Mouse (Mus musculus): ENCODE data around the gene Bahcc1. TPM values are rescaled to one million over a fixed set of nuclear protein-coding genes. Genes with fewer than 3 reads are reported as not detected.

Bahcc1 gene
- total RNA-seq, 2 experiments from 2014 or later = 3.2 to 4.7 TPM

DNA sequence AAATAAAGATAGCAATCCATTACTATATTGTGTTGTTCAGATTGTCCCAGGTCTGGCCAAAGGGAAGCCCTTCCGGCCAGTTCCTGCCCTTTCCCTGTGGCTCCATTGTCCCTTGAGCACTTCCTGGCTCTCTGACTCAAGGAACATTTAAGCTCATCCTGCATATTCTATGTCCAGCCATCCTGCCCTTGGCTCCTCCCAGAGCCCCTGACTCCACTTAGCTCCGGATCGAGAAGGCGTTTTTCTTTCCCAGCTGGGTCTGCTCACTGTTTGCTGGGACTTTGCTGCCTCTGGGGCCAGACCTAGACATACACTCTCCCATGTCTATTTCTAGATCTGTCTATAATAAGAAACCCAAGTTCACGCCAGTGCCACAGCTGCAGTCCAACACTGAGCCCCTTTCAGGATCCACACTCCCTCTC lies 26.1 kb upstream of the Bahcc1 start:
- no peak for DNase-seq

DNA sequence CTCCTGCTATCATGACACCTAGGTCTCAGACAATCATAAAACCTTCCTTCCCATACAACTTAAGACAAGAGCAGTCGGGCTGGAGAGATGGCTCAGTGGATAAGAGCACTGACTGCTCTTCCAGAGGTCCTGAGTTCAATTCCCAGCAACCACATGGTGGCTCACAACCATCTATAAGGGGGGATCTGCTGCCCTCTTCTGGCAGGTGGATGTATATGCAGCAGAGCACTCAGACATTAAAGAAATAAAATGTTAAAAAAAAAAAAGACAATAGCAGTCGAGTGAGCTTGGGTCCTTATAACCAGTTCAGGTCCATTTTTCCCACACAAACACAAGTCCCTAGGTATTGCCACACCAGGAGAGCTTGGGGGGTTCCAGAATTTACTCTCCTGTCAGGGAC lies 23.9 kb upstream of the Bahcc1 start:
- DNase-seq = no peak

DNA sequence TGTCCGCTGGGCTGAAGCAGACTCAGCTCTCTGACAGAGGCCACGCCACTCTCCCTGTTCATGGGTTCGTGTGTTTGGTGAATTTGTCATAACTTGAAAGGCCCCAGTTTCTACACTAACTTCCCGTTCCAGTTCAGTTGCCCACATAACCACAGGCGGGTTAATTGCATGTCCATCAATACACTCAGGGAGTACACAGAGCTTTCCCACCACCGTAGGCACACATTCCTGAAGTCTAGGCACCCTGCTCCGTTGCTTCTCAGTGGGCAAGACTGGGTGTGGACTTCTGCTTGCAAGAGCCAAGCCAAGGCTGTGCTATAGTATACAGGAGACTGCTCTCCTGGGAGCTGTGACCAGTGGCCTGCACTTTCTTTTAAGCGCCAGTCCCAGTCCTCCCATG lies 23.3 kb upstream of the Bahcc1 start:
- DNase-seq = no peak

DNA sequence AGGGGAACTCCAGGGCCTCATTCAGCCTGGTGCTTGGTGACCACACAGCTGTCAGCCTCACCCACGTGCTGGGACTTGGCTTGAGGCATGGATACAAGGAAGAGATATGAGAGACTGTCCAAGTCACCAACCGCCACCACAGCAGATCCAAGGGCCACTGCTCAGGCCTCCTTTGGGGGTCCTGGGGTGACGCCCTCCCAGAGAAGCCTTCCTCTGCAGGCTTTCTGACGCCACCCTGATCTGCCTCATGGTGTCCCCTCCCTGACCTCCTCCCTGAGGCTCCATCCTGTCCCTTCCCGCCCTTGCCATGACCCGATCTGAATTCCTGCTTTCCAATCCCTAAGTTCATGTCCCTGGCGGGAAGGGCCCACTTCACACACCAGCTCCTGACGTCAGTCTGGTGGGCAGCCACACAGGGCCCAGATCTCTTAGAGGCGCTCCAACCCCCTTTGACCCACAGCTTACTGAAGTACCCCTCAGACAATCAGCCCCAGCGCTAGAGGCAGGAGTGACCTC lies 17.0 kb upstream of the Bahcc1 start:
- no peak for DNase-seq

DNA sequence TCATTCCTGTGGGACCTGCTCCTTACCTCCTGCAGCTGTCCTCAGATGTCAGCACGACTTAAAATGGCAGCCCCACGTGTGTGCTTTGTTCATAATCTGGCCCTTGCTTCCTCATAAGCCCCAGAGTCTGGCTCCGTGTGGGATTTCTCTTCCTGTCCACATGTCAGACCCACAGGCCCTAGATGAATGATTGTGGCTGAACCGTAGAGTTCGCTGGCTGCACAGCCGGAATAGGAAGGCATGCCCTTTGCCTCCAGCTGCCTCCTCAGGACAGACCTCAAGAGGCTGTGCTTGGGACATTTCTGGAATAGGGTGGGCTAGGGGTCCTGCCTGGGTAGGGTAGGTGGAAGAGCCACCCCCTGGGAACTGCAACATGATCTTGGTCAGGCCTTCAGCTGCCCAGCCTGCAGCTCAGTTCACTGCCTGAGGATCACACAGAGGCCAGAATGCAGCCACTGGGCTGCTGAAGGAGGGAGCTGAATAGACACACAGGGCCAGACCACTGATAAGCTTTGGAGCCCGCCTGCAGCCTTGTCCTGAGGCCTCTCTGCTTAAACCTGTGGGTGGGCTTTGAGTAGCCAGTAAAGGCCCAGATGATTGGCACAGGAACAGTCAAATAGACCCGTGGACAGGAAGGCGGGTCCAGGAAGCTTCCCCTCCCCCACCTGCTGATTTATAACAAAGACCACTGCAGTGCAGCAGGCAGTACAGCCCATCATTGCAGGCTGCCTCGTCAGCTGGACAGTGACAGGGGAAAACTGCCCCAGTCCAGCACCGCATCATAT lies 16.0 kb upstream of the Bahcc1 start:
- no peak for DNase-seq

DNA sequence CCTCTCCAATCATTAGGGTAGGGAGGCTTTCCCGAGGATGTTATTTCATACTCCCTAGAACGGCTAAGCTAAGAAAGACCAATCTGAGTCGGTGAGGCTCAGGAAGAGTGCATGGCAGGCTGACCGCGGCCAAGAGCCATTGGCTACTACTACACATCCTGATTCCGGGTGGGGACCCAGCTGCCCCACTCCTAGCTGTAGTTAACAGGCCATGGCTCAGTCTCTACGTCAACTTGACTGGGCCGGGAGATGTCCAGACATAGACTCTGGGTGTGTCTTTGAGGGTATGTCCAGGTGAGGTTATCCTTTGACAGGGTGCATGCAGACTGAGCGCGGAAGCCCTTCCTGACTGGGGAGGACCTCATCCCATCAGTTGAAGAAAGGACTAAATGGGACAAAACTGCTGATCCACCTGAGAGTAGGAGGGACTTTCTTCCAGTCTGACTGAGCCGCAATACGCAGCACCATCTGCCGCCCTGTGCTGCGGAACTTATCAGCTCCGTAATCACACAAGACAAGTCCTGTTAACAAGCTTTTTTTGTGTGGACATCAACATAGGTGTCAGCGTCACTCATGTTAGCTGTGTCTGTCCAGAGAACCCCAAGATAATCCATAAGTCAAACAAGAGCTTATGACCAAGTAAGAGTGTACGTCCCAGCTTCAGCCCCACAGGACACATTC lies 14.4 kb upstream of the Bahcc1 start:
- DNase-seq = no peak

DNA sequence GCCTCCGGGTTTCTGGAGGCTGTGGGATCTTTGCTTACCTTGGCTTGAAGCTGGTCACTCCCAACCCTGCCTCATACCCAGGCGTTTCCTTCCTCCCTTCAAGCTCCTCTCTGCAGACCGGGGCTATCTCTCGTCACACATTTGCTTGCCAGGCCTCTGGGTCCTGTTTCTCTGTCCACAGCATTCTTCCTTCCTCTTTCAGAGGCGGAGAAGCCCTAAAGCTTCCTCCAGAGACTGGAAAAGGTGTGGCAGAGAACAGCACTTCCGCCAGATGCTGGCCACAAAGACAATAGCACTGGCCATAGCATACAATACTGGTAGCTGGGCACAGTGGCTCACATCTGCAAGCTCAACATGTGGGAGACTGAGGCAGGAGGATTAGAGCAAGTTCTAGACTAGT lies 13.8 kb upstream of the Bahcc1 start:
- DNase-seq = no peak

DNA sequence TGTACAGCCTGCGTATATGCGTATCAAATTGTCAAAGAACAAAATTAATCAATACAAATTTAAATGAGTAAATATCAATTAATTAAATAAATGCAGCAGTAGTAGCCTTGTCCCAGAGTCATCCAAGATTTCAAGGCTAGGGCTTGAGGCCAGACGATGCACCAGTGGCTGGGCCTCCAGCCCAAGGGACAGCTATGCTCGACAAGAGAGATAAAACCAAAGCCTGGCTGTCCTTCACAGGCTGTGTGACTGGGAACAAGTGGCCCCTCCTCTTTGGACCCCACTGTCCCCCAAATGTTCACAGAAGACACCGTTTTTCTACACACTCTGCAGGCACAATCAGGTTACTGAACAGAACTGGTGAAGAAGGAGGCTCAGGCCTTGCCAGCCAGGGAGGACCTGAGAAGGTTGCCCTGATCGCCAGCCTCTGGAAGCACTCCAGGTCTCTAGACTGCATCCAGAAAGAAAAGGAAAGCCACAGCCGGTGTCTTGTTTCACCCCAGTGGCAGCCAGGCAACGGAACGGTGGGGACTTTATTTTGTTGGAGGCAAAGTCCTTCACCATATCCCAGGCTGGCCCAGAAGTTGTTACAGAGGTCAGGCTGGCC lies 12.7 kb upstream of the Bahcc1 start:
- peak; percentile 81 for DNase-seq

DNA sequence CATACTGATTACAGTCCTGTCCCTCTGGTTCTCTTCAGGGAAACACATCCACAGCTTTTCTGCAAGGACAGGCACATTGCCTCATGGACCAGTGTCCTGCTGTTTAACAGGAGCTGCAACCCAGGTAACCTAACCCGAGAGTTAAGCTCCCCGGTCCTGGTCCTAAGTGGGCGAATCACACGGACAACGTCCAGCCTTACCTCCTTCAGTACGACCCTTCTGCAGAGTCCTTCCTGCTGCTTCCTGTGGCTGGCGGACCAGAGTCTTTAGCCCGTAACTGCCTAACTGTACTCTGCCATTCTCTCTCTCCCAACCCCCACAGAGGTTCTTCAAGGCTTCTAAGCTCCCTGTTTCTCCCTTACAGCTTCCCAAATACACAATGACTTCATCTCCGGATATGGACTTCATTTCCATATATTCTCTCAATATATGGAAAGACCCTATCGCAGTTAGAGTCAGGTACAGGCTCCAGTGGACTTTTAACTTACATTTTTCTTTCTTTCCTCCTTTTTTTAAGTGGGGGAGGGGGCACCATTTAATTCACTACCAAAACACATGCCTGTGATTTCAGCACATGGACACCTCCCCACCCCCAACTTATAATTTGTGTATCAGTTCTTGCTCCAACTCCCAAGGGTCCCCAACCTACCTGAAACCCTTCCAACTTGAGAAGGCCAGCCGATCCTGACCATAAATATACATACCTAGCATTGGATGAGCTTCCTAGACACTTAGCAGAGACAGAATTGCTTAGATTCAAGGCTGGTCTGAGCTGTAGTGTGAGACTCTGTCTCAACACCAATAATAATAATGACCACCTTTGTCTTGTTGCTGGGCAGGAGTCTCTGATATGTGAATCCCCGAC lies 11.6 kb upstream of the Bahcc1 start:
- no peak for DNase-seq

DNA sequence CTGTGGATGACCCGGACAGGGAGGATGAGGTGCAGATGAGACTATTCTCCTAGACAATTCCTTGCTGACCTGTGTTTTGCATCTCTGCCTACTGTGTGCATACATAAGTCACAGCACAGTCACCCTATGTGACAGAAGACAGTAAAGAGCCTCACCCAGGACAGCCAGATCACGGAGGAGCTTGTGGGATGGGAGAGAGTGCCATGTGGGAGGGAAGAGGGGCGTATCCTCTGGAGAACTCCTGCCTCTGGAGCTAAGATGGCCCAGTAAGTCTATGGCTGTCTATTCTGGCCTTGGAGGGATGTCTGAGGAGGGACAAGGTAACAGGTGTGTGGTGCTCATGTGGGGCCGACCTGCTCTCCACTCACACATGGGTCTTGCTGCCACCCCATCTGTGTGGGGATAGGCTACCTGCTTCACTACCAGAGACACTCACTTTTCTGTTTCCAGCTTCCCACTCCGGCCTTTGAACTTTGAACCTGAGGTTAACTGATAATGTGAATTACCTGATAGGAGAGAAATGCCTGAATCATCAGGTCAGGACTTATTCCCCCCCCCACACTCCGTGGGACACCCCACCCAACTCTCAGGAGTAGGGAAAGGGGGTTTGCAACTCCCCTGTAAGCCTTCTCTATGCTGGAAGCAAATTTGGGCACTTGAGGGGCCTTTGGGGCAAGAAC lies 10.2 kb upstream of the Bahcc1 start:
- DNase-seq = no peak

DNA sequence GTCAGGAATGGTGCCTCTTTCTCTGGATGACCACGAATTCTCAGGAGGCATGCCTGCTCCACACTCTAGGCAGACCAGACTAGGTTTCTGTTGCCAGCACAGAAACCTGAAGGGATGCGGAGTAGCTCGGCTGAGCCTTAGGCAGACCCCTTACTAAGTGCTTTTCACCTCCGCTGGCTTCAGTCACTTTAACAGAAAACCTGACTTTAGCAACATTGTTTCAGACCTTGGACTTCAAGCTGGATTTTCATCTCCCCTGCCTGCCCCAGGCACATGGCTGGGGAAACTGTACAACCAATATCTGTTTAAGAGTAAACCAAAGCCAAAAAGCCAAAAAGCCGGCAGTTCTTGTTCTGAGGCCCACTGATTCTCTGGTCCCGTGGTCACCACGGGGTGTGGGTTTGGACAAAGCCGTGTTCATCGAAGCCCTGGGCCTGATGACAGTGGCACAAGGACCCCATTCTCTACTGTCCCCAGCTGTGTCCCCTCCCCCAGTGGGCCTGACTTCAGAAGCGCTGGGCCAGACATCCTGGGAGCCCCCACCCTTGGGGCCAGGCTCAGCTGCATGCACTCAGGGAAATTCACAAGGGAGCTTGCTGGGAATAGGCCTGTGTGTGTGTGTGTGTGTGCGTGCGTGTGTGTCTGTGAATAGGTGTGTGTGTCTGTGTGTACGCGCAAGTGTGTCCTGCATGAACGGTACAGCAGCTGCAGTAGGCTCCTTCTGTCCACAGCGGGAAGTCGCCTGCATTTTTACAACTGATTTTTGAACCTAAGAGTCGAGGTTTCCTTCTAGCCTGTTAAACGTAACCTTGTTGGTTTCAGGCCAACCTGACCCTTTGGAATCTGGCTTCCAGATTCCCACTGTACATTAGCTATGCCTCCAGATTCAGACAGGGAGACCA lies 8.9 kb upstream of the Bahcc1 start:
- peak; percentile 33 for DNase-seq

DNA sequence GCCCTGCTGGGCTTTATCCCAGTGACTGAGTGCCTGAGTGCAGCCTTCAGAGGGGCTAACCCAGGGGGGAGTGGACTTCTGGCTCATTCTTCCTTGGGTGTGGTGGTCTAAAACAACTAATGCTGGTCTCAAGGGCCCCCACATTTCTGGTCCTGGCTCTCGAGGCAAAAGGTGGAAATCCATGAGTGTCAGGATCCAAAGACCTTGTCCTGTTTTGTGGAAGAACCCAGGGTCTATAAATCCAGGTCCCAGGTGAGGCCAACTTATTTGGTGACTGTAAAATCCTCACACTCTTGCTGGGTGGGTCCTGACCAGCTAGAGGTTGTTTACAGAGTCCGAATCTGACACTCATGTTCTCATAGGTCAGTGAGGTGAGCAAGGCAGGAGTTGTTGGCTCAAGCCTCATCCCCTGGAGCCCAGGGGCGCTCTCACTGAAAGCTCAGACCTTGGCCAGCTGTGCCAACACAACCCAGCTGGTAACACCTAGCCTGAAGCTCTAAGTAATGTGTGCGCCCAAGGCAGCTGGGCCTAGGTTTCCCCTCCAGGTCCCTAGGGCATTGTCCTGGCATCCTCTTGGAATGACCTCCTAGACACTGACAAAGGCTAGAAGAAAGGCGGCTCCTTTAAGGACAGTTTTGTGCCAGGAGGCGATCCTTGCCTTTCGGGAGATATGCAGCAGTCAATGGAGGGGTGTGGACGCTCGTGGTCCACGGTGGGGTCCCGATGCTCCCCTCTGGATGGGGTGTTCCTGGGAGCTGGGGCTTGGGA lies 8.1 kb upstream of the Bahcc1 start:
- DNase-seq = no peak

DNA sequence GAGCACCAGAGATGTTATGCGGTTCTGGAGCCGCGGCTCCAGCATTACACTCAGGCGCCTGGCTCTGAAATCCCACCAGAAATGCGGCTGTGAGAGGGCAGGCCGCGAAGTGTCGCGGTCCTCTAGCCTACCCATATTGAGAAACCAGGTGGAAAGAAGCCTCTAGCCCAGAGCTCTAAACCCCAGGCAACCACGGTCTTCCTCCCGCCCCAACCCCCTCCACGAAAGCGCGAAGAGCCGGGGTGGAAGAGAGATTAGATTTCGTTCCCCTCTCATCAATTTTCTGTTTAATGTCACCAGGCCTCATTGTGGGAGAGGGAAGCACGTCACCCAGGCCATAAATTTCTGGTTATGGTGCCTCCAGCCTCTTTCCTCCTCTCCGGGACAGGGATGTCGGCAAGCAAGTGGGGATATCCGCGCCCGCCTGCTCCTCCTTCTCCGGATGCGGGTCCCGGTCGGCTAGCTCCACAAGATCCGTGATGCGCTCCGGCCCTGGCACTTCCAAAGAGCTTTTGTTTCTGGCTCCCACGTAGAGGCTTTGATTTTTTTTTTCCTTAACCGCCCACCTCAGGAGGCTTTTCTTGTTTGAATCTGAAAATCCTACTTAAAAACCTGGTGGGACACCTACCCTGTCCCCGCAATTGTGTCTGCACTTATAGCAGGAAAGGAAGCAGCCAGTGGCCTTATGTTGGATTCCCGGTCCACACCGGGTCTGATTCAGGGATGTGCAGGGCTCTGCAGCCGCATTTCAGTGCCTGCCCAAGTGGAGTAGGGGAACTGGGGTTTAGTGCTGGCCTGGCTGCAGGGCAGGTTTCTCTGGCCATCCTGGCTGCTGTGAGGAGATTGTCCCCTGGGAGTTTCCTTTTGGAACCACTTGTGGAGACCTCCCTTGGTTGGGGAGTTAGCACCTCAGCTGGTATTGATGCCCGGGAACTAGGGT lies 7.2 kb upstream of the Bahcc1 start:
- no peak for DNase-seq

DNA sequence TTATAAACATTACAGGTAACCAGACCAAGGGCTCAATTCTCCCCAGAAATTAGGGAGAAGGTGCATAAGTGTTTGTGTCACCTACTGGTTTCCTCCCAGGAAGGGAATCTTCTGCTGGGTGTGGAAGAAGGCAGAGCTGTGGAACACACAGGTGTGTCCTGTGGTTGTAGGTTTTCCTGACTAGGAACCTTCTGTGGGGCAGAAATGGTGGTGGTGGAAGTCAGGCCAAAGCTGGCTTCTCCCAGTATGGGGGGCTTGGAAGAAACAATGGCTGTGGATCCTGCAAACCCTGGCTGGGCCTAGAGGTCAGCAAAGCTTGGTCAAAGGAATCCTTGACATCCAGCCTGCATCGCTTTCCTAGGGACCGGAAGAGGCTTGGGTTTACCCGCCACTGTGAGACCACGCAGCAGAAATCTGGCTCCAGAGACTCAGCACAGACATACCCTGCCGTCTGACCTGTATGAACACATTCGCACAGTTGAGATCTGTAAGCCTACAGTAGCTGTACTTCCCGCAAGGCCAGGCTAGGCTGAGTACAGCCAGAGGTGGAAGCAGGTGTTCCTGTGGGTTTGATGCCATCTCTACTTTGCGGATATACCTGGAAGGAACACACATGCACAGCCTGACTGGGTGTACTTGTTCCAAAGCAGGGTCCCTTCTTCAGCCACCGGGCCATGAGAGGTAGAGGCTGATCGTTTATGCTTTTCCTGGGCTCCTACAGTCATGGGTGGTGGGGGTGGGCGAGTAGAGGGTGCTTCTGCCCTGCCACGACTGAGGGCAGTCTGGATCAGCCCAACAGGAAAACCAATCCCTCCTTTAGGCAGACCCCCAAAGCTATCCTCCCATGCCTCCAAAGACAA lies 6.1 kb upstream of the Bahcc1 start:
- no peak for DNase-seq

DNA sequence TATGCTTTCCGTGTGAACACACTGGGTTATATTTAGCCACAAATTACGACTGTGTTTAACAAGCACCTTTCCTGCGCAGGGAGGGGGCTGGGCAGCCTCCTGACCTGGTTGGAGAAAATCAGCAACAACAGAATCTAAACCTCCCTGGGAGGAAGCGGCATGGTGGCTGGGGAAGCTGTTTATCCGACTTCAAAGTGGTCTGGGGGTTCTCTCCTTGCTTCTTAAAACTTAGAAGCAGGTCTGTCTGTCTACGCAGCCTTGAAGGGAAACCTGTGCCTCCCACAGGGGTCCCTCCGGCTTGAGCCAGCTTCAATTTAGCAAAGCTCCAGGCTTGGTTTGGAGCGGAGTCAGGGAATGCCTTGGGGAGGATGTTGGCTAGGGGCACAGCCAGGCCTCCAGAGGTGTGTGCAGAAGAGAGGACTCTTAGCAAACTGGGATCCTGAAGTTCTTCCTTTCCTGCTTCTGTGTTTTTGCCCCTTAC lies 5.1 kb upstream of the Bahcc1 start:
- no peak for DNase-seq

DNA sequence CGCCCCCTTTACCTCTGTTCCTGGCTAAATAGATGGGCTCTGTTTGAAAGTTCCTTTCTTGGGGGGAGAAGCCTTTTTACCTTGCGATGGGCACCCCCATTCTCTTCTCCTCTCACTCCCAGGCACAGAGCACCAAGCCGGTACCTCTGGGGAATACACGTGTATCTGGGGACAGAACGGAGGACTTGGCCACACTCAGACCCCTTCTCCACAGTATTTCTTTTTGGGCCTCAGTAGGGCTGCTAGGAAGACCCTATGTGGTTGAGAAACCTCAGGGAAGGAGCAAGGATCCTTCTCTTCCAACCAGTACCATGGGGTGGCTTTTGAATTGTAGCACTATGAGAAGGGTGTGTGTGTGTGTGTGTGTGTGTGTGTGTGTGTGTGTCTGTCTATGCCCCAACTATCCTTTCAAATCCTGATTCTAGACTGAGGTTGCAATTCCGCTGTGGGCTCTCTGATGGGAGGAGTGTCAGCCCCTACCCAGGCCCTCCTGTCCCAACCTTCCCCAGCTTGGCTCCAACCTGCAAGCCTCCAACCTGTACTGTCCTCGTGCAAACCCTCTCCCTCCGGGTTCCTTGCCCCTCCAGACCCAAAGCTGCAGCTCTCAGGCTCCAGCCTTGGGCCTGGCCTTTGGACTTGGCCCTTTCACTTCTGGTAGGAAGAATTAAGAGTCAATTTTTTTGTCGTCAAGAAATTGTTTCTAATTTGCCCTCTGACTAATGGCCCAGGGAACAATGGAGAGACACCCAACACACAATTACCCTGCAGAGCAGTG lies 4.4 kb upstream of the Bahcc1 start:
- DNase-seq = no peak
